Mouse (Mus musculus) liver, embryonic 16.5 days (tissue): ENCODE measurements around the gene Tbck. TPM values are rescaled to one million over a fixed set of nuclear protein-coding genes. Genes with fewer than 3 reads are reported as not detected.

Source experiments
- ATAC-seq: fragments of 200-750 bp; cut with Nextera tagmentation; 2 replicates; pipeline ENCODE4 v1.8.0; 2017; ENCODE audit warnings: low read depth, mild to moderate bottlenecking, moderate number of reproducible peaks, moderate library complexity
- H3K27ac ChIP-seq: fragments of 300-500 bp; sonication (generic); 2 replicates; pipeline ENCODE4 v1.5.1; 2014; ENCODE audit warnings: mild to moderate bottlenecking, low read length
- H3K27me3 ChIP-seq: fragments of 300-500 bp; sonication (generic); 2 replicates; pipeline ENCODE4 v1.6.1; 2014; ENCODE audit warnings: low read depth, low read length, mixed read lengths; ENCODE audit not compliant: control insufficient read depth, insufficient read depth
- H3K36me3 ChIP-seq: fragments of 300-500 bp; sonication (generic); 2 replicates; pipeline ENCODE4 v1.6.1; 2014; ENCODE audit warnings: mild to moderate bottlenecking; ENCODE audit not compliant: control insufficient read depth, insufficient read depth
- H3K4me1 ChIP-seq: fragments of 300-500 bp; sonication (generic); 2 replicates; pipeline ENCODE4 v1.6.1; 2014; ENCODE audit warnings: low read depth, low read length, mixed read lengths; ENCODE audit not compliant: control insufficient read depth
- H3K4me2 ChIP-seq: fragments of 300-500 bp; sonication (generic); 2 replicates; pipeline ENCODE4 v1.6.1; 2014; ENCODE audit warnings: low read depth, low read length, mixed read lengths
- H3K4me3 ChIP-seq: fragments of 300-500 bp; sonication (generic); 2 replicates; pipeline ENCODE4 v1.5.1; 2014; ENCODE audit warnings: low read depth, mild to moderate bottlenecking, low read length
- H3K9ac ChIP-seq: fragments of 300-500 bp; sonication (generic); 2 replicates; pipeline ENCODE4 v1.6.1; 2014; ENCODE audit warnings: low read depth, low read length
- H3K9me3 ChIP-seq: fragments of 300-500 bp; sonication (generic); replicated peaks from 2 replicates; pipeline ENCODE4 v1.6.1; 2016; ENCODE audit warnings: low read length; ENCODE audit not compliant: control insufficient read depth
- WGBS: fragments of 180-500 bp; shearing (Covaris S2); extraction: QIAGEN DNeasy Blood & Tissue Kit; methylation state at CpG from one replicate; pipeline ENCODE4 v1.1.7; 2014; ENCODE audit not compliant: insufficient replicate concordance; 5-methylcytosine and 5-hydroxymethylcytosine counted together
- polyA plus RNA-seq: library from polyadenylated mRNA; unstranded; fragments of >200 nt; fragmentation: Nextera tagmentation; extraction: Ambion mirVana; gene quantifications from 2 replicates; pipeline ENCODE4 v1.2.1, GENCODE M21; 2015

Tbck gene
- polyA plus RNA-seq, 1 experiment from 2014 or later: 4.1 TPM

DNA sequence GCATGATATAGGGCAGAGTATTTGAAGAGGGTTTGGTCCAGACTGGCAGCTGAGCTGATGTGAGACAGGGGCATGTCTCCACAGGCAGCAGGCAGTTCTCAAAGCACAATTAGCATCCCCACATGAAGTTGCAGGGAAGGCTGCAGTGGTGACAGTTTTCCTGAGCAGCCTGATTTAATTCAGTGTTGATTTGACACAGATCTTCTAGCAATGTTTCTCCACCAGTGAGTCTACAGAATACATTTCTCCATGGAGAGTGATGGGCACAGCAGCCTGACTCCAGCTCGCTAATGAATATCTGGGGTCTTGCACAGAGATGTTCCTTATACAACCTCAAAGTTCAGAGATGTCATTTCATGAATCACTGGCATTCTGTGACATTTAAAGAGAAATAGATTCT is 99.1 kb downstream of the Tbck start:
- Histone ChIP-seq H3K27me3 (no peaks in the 10 kb centered on the region), H3K4me2 (no peak overlapping the region), H3K4me1 (peaks cover 5% of the 10 kb centered on the region), H3K9me3 (no peaks in the 10 kb centered on the region), H3K4me3 (no peak overlapping the region), H3K36me3 (no peaks in the 10 kb centered on the region), H3K27ac (no peak overlapping the region), H3K9ac (no peak overlapping the region)
- no peak for ATAC-seq
- WGBS: 79% methylated on average over 1 of the region's 1 CpGs

DNA sequence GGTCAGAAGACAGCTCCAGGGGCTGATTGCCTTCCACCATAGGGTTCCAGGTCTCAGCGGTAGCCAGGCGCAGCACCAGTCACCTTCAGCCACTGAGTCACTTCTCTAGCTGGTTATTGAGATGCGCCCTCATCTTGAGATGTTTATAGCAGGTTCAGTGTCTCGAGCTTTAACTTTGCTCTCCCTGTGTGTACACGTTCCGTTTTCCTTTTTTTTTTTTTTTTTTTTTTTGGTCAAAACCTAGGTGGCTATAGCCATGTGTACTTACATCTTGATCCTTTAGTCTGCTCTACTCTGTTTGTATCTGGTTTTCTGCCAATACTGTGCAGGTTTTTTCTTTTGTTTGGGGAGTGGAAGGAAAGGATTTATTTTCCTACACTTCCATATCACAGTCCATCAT is 100.8 kb downstream of the Tbck start:
- Histone ChIP-seq H3K4me3 (no peak overlapping the region), H3K27me3 (no peaks in the 10 kb centered on the region), H3K9me3 (no peaks in the 10 kb centered on the region), H3K4me1 (peaks cover 5% of the 10 kb centered on the region), H3K4me2 (no peak overlapping the region), H3K27ac (no peak overlapping the region), H3K36me3 (no peaks in the 10 kb centered on the region), H3K9ac (no peak overlapping the region)
- WGBS: 81% methylated on average over 6 of the region's 6 CpGs
- ATAC-seq: no peak

DNA sequence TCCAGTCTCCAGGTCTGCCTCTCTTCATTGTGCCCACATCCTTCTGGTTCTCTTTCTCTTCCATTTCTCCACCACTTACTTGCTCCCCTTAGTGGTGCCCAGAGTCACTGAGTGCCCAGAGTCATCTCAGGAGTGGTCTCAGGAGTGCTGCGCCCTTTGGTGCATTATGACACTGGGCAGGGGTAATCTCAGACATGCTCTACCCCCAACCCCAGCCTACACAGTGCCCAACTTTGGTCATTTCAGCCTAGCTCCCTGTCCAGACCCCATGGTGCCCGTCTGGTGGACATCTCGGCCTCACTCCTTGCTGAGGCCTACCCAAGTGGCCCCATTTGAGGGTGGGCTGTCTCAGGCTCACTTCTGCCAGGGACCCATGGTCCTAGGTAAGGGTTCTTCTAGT is 102.7 kb downstream of the Tbck start:
- Histone ChIP-seq H3K9ac (no peak overlapping the region), H3K27me3 (no peaks in the 10 kb centered on the region), H3K4me2 (no peak overlapping the region), H3K4me1 (no peaks in the 10 kb centered on the region), H3K4me3 (no peak overlapping the region), H3K9me3 (no peaks in the 10 kb centered on the region), H3K36me3 (no peaks in the 10 kb centered on the region), H3K27ac (no peak overlapping the region)
- ATAC-seq: no peak
- WGBS: 62% methylated on average over 3 of the region's 3 CpGs

DNA sequence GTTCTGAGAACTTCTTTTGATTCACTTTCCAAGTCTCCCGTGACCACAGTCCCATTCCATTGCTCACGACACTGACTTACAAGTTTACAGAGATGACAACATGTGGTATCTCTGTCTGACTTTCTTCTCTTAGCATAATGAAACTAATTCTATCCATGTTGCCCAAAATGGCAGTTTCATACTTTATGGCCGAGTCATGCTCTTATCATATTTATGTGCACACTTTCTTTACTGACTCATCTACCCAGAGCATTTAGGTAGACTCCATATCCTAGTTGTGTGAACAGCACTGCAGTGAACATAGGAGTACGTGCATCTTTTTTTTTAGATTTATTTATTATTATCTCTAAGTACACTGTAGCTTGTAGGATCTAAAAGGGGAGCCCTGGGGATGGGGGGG is 103.8 kb downstream of the Tbck start:
- H3K9ac ChIP-seq: no peak overlapping the region
- WGBS: 64% methylated on average over 4 of the region's 4 CpGs
- no peak for ATAC-seq
- no peaks in the 10 kb centered on the region for H3K27me3 ChIP-seq
- H3K4me1 ChIP-seq: no peaks in the 10 kb centered on the region
- no peaks in the 10 kb centered on the region for H3K36me3 ChIP-seq
- no peaks in the 10 kb centered on the region for H3K9me3 ChIP-seq
- no peak overlapping the region for H3K4me2 ChIP-seq
- no peak overlapping the region for H3K4me3 ChIP-seq
- H3K27ac ChIP-seq: no peak overlapping the region

DNA sequence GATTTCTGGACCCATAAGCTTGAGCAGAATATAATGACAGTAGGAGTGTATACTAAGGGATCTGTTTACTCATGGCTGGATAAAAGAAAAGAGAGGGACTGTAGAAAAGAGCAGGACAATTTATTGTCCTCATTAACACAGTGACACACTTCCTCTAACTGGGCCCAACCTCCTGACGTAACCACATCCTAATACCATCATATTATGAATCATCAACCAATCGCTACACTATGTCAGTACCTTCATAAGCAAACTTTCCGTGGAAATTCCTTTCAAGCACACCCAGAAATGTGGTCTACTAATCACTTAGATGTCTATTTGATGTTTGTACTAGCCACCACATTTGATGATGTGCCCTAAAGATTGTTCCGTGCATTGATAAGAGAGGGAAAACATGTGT is 107.2 kb downstream of the Tbck start:
- H3K27ac ChIP-seq: no peak overlapping the region
- 66% methylated on average over 4 of the region's 4 CpGs for WGBS
- no peaks in the 10 kb centered on the region for H3K4me1 ChIP-seq
- ATAC-seq: no peak
- H3K9ac ChIP-seq: no peak overlapping the region
- no peaks in the 10 kb centered on the region; the same call in 1 of the 2 replicates for H3K36me3 ChIP-seq
- no peak overlapping the region for H3K4me2 ChIP-seq
- no peak overlapping the region for H3K4me3 ChIP-seq
- H3K9me3 ChIP-seq: no peaks in the 10 kb centered on the region
- no peaks in the 10 kb centered on the region for H3K27me3 ChIP-seq

DNA sequence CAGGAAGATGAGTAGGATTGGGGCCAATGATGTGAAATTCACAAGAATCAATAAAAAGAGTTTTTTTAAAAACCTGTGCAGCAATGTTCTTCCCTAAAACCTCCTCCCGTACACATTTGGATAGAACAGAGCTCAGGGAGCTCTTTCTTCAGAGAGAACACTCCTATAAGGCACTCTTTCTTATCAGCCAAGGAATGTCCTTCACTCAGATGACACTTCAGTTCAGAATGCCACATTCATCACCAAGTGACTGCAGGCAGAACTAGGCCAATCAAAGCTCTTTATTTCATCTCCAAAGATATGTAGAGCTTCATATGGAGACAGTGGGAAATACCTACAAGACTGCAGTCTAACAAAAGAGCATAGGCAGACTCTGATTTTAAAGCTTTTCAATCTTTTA is 116.3 kb downstream of the Tbck start:
- no peak overlapping the region for H3K4me2 ChIP-seq
- H3K4me3 ChIP-seq: no peak overlapping the region
- 56% methylated on average over 1 of the region's 1 CpGs for WGBS
- peaks cover 3% of the 10 kb centered on the region for H3K36me3 ChIP-seq
- no peak overlapping the region for H3K9ac ChIP-seq
- no peaks in the 10 kb centered on the region for H3K27me3 ChIP-seq
- H3K27ac ChIP-seq: no peak overlapping the region
- no peaks in the 10 kb centered on the region for H3K4me1 ChIP-seq
- no peaks in the 10 kb centered on the region for H3K9me3 ChIP-seq
- ATAC-seq: no peak

DNA sequence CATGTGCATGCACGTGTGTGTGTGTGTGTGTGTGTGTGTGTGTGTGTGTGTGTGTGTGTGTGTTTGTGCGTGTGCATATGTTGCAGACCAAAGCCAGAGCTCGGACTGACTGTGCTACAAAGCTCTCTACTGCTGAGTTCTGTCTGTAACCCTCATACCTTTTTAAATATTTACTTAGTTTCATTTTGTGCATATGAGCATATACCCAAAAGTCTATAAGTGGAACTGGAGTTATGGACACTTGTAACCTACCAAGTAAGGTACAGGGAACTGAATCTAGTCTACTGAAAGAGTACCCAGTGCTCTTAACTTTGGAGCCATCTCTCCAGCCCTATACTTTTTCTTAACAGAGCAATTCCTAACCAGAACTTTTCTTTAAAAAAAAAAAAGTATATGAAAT is 118.0 kb downstream of the Tbck start:
- 79% methylated on average over 3 of the region's 3 CpGs for WGBS
- H3K4me2 ChIP-seq: no peak overlapping the region

DNA sequence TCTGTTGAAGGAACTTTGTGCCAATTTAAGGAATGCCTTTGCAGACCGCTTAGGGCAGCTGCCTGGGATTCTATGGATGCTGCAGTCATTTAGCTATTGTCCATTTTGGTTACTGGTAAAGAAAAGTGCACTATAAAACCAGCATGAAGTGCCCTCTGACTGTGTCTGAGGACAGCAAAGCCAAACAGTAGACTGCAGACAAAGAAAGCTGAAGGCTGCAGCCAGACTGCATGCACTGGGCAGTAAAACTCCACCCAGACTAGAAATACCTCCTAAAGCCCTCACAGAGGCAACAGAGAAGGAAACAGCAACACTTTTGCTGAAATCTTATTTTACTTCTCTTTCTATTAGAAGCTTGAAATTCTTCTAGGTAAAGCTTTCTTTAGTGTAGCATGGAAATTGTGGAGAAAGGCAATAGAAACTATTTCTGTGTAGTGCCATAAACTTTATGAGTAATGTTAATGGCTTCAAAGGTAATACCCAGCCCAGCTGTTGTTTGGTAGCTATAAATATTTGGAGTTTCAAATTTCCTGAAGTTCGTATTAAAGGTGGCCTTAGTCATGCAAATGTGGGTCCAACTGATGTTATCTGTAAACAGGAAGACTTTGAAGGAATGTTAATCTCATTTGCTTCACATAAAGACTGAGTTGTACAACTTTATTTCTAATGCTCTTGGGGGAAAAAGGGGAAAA is 124.1 kb downstream of the Tbck start:
- H3K9me3 ChIP-seq: no peaks in the 10 kb centered on the region
- peaks cover under 1% of the 10 kb centered on the region for H3K4me1 ChIP-seq
- no peak for ATAC-seq
- H3K9ac ChIP-seq: no peak overlapping the region
- no peak overlapping the region for H3K4me3 ChIP-seq
- no peaks in the 10 kb centered on the region for H3K27me3 ChIP-seq
- H3K36me3 ChIP-seq: no peaks in the 10 kb centered on the region
- no peak overlapping the region for H3K4me2 ChIP-seq
- 52% methylated on average over 2 of the region's 2 CpGs for WGBS
- H3K27ac ChIP-seq: no peak overlapping the region

More for the DNA sequence above, 118.0 kb downstream of the Tbck start:
- Histone ChIP-seq H3K27me3 (no peaks in the 10 kb centered on the region), H3K4me3 (no peak overlapping the region), H3K9ac (no peak overlapping the region), H3K4me1 (no peaks in the 10 kb centered on the region), H3K36me3 (peaks cover under 1% of the 10 kb centered on the region; the same call in 1 of the 2 replicates), H3K27ac (no peak overlapping the region), H3K9me3 (no peaks in the 10 kb centered on the region)
- ATAC-seq: no peak

DNA sequence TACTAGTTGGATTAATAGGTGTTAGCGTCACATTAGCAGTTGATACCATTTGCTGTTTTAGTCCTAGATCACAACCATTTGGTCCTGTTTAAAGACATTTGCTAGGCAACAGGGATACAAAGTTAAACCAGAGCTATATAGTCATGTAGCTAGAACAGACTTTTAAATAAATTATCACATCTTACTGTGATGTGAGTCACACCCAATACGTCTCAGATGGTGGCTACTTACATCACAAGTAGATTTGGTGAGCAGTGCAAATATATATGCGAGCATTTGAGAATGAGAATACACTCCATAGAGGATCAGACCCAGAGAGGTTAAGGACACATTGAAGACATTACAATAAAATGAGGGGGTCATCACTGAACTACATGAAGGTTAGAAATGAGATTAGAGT is 125.0 kb downstream of the Tbck start:
- Histone ChIP-seq H3K9me3 (no peaks in the 10 kb centered on the region), H3K4me3 (no peak overlapping the region), H3K27me3 (no peaks in the 10 kb centered on the region), H3K9ac (no peak overlapping the region), H3K4me2 (no peak overlapping the region), H3K4me1 (peaks cover 10% of the 10 kb centered on the region), H3K36me3 (no peaks in the 10 kb centered on the region), H3K27ac (no peak overlapping the region)
- ATAC-seq: no peak
- 74% methylated on average over 3 of the region's 3 CpGs for WGBS
